Mouse (Mus musculus) MEL (cell line): ENCODE measurements at regions not wholly inside any gene's neighbourhood (a gene's known extent, or its start where the extent isn't known, plus 50 kb on each side); places are given as distances from the start of the nearest gene placed in this dataset.

Experiments used
- CHD1 ChIP-seq: IDR thresholded peaks from 2 replicates; pipeline ENCODE4 v1.6.1; 2012; ENCODE audit warnings: low read depth, mild to moderate bottlenecking, inconsistent platforms, low read length, improper control_type of control experiment
- CTCF ChIP-seq, 3 experiments: IDR thresholded peaks in 2 of 3; conservative IDR thresholded peaks in 1 of 3; 2 replicates each; pipeline ENCODE4 v1.5.1; 2011 to 2012; ENCODE audit warnings: low read length in 3 of 3, low read depth in 2 of 3, mild to moderate bottlenecking in 2 of 3, improper control_type of control experiment in 1 of 3, inconsistent platforms in 1 of 3, mixed read lengths in 1 of 3, moderate library complexity in 1 of 3; ENCODE audit not compliant: control insufficient read depth in 1 of 3, insufficient read depth in 1 of 3, poor library complexity in 1 of 3, severe bottlenecking in 1 of 3
- ELF1 ChIP-seq: IDR thresholded peaks from 2 replicates; pipeline ENCODE4 v1.6.1; 2014; ENCODE audit warnings: low read depth, mild to moderate bottlenecking, inconsistent platforms, low read length, improper control_type of control experiment, moderate library complexity
- EP300 ChIP-seq, 2 experiments: IDR thresholded peaks; 2 replicates each; pipeline ENCODE4 v1.6.1; 2011; ENCODE audit warnings: improper control_type of control experiment in 2 of 2, low read length in 2 of 2, low read depth in 1 of 2, mild to moderate bottlenecking in 1 of 2
- GATA1 ChIP-seq: IDR thresholded peaks from 2 replicates; pipeline ENCODE4 v1.6.1; 2011; ENCODE audit warnings: low read depth, low read length, improper control_type of control experiment
- MAX ChIP-seq: IDR thresholded peaks from 2 replicates; pipeline ENCODE4 v1.6.1; 2011; ENCODE audit warnings: low read length, improper control_type of control experiment
- MEF2A ChIP-seq: IDR thresholded peaks from 2 replicates; pipeline ENCODE4 v1.6.1; 2014; ENCODE audit warnings: low read depth, mild to moderate bottlenecking, inconsistent platforms, low read length, improper control_type of control experiment; ENCODE audit not compliant: poor library complexity, insufficient replicate concordance, severe bottlenecking; ENCODE audit errors: extremely low read depth
- POLR2A ChIP-seq, 2 experiments: IDR thresholded peaks; 2 replicates each; pipeline ENCODE4 v1.6.1; 2011 to 2012; ENCODE audit warnings: low read length in 2 of 2, mild to moderate bottlenecking in 2 of 2, control low read depth in 1 of 2, improper control_type of control experiment in 1 of 2, low read depth in 1 of 2, moderate library complexity in 1 of 2; ENCODE audit not compliant: control insufficient read depth in 1 of 2, insufficient read depth in 1 of 2, poor library complexity in 1 of 2
- POLR2AphosphoS5 ChIP-seq: IDR thresholded peaks from 2 replicates; pipeline ENCODE4 v1.6.1; 2012; ENCODE audit warnings: low read depth, borderline replicate concordance, mild to moderate bottlenecking, inconsistent platforms, low read length, moderate library complexity, mixed read lengths

- TF ChIP-seq CTCF (IDR thresholded peaks at IDR 0.05 in 2 of 3, conservative IDR thresholded peaks at IDR 0.05 in 1 of 3; ENCODE audit: control insufficient read depth in 1 of 3, insufficient read depth in 1 of 3, low read depth in 2 of 3, low read length in 3 of 3, poor library complexity in 1 of 3, severe bottlenecking in 1 of 3) (no peak), ELF1 (no peak), POLR2A (IDR thresholded peaks at IDR 0.05; ENCODE audit: control insufficient read depth in 1 of 2, insufficient read depth in 1 of 2, low read depth in 1 of 2, low read length in 2 of 2, poor library complexity in 1 of 2) (no peak), EP300 (IDR thresholded peaks at IDR 0.05; ENCODE audit: low read depth in 1 of 2, low read length in 2 of 2) (no peak), CHD1 (no peak), MEF2A (no peak), POLR2AphosphoS5 (no peak), GATA1 (no peak), MAX (no peak)
Observed at GRCm38 (mm10) chr2:63573015-63573807, 389.1 kb upstream of the Kcnh7 start.
